Mouse (Mus musculus) thymus, postnatal 0 days (tissue): ENCODE data around the gene Rslcan18. TPM values are rescaled to one million over a fixed set of nuclear protein-coding genes. Genes with fewer than 3 reads are reported as not detected.

ENCODE experiments used
- polyA plus RNA-seq: library from polyadenylated mRNA; unstranded; fragments of >200 nt; fragmentation: Nextera tagmentation; extraction: Ambion mirVana; gene quantifications from 2 replicates; pipeline ENCODE4 v1.2.1, GENCODE M21; 2015

The Rslcan18 gene
- polyA plus RNA-seq, 1 experiment from 2014 or later: not detected

Other genes starting within 250 kb of the Rslcan18 start
- gene Gm10767, start 211.3 kb downstream of the Rslcan18 start, polyA plus RNA-seq: 1.1 and 1.2 TPM in 2 replicates
- 3.7 and 3.8 TPM in 2 replicates for gene Zfp712, start 55.1 kb downstream of the Rslcan18 start, polyA plus RNA-seq
- 5.3 and 5.7 TPM in 2 replicates for gene Zfp708, start 18.3 kb downstream of the Rslcan18 start, polyA plus RNA-seq
- gene Gm28557, start 7.7 kb downstream of the Rslcan18 start, polyA plus RNA-seq: 1.4 and 1.6 TPM in 2 replicates
- gene Zfp759, start 5.4 kb upstream of the Rslcan18 start, polyA plus RNA-seq: 1.6 and 1.7 TPM in 2 replicates
- 6.6 and 9.0 TPM in 2 replicates for gene Rsl1, start 56.9 kb upstream of the Rslcan18 start, polyA plus RNA-seq
- 1.6 and 1.7 TPM in 2 replicates for gene Zfp455, start 78.2 kb upstream of the Rslcan18 start, polyA plus RNA-seq
- 1.6 and 1.7 TPM in 2 replicates for gene Zfp458, start 162.2 kb upstream of the Rslcan18 start, polyA plus RNA-seq
- 1.0 and 1.2 TPM in 2 replicates for gene Zfp457, start 190.2 kb upstream of the Rslcan18 start, polyA plus RNA-seq
- gene Zfp595, start 216.3 kb upstream of the Rslcan18 start, polyA plus RNA-seq: 2.7 TPM in 2 replicates
- 0.35 TPM in 1 of 2 replicates, not detected in the other for gene Gm28044, start 244.3 kb upstream of the Rslcan18 start, polyA plus RNA-seq
- 1.7 and 2.1 TPM in 2 replicates for gene Zfp953, start 244.3 kb upstream of the Rslcan18 start, polyA plus RNA-seq